Mouse (Mus musculus) erythroblast, adult 5-6 weeks (primary cell): ENCODE data around the gene Cdkal1. TPM values are rescaled to one million over a fixed set of nuclear protein-coding genes. Genes with fewer than 3 reads are reported as not detected.

Experiments
- ATAC-seq: replicated peaks from 2 replicates; pipeline ENCODE4 v1.8.0; 2016; ENCODE audit warnings: moderate number of reproducible peaks, mild to moderate bottlenecking, moderate TSS enrichment, inconsistent platforms; ENCODE audit not compliant: poor library complexity, low FRiP score, severe bottlenecking
- total RNA-seq, 2 experiments: library from RNA; stranded (forward) in 1 of 2; stranded (reverse) in 1 of 2; fragments of 150-400 nt in 1 of 2; fragments of 200-764, 138-1000 nt in 1 of 2; gene quantifications; 2 replicates each; pipeline versions ENCODE4 v1.2.3 to v1.2.4; 2015 to 2017; ENCODE audit warnings: low replicate concordance in 2 of 2

Cdkal1 gene
- total RNA-seq, 2 experiments from 2014 or later = 5.4 to 7.5 TPM

GRCm38 (mm10) chr13:29819147-29819546 lies 36.3 kb downstream of the Cdkal1 start:
- no peak for ATAC-seq

DNA sequence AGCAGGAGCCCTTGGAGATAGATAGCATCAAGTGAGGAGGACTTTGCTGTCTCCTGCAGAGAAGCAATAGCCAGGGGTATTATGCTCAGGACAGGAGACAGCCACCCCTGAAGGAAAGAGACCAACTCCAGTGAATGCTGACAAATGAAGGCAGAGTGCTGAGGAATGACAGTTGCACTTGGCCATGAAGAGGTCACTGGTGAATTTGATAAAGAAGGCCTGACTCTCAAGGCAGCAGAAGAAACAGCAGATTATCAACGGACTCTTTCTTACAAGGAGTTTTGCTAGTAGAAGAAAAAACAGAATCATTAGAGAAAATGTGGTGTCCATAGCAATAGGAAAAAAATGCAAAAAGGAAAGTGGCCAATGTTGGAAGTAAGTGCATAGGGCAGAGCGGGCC lies 37.2 kb downstream of the Cdkal1 start:
- ATAC-seq = no peak

GRCm38 (mm10) chr13:29810780-29811179 lies 44.7 kb downstream of the Cdkal1 start:
- no peak for ATAC-seq

- no peak for ATAC-seq
These were observed 47.1 kb downstream of the Cdkal1 start for GRCm38 (mm10) chr13:29808383-29808782.

DNA sequence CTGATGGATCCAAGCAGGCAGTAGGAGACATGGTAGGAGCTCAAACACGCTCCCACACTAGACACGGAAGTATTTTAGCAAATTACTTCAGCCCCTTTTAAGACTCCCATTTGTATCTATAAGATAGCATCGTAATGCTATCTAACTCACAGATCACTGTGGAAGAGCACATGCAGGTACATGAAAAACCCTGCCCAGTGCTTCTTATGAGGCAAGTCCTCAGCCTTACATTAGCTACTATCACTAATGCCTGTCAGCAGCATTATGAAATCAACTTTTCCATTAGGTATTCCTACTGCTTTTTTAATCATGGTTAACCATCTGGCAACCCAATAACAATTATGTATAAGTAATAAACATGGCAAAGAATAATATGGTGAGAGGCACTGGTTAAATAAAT lies 47.5 kb downstream of the Cdkal1 start:
- no peak for ATAC-seq

DNA sequence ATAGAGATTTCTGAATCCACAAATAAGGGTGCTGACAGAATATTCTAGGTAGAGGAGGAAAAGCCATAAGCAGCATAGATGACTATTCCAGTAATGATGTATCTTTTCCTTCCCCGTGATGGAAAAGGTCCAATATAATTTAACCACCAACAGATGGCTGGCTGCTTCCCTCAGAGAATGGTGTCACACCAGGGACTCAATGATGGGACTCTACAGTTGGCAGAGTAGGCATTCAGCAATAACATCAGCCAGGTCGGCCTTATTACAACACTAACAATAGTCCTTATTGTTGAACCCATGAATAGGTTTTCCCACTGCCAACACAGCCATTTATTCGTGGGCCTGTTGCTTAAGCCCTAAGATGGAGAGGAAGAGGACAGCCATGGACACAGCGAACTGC lies 48.6 kb downstream of the Cdkal1 start:
- ATAC-seq = no peak

- ATAC-seq = no peak
These were observed 50.2 kb downstream of the Cdkal1 start for GRCm38 (mm10) chr13:29805296-29805695.

DNA sequence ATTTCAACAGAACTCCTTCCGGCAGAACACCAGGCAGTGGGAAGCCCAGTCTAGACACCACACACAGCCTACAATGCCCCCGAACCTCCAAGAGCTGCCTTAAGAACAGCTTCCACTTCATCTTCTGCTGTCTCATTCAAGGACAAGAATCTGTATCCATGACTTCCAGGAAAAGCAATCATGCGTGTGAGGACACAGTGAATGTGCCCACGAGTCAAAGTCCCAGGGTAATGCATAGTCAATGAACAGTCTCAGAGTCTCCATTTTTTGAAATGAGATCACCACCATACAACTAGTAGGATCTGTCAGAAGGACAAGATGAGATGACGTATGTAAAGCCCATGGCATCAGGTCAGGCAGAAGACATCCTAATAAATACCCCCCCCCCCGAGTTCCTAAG lies 51.4 kb downstream of the Cdkal1 start:
- ATAC-seq = no peak

- no peak for ATAC-seq
These were observed 52.8 kb downstream of the Cdkal1 start for GRCm38 (mm10) chr13:29802699-29803098.

- no peak for ATAC-seq
These were observed 55.4 kb downstream of the Cdkal1 start for GRCm38 (mm10) chr13:29800078-29800477.

- ATAC-seq = no peak
These were observed 63.4 kb downstream of the Cdkal1 start for GRCm38 (mm10) chr13:29792112-29792511.

DNA sequence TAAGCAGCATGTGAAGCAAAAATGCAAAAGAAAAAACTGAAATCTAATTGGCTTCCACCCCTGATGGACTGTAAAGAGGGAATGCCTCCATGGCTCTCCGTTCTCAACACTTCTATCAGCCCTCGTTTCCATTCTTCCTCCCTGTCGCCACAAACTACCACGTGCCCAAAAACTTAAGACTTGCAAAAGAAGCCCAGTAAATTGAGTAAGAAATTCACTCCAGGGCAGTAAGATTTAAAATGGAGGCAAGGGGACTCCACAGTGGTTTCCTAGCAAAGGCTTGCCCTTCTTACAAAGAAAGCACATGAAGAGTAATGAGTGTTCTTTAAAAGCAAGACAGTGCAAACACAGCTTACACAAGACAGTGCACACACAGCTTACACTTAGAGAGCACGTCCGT lies 64.0 kb downstream of the Cdkal1 start:
- no peak for ATAC-seq

- no peak for ATAC-seq
These were observed 68.5 kb downstream of the Cdkal1 start for GRCm38 (mm10) chr13:29786984-29787383.

DNA sequence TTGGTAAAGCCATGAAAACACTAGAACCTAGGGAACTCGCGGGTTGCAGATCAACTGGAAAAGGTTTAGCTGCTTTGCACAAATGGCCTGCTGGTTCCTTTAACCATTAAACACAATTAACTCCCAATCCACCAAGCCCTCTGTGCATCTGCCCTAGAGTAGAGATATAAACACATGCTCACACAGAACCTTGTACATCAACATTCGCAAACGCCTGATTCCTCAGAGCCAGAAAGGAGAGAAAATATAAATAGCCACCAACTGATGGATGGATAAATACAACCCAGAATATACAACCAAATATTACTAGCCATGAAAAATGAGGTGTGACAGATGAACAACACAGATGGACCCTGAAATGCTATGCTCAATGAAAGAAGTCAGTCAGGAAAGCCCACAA lies 70.6 kb downstream of the Cdkal1 start:
- no peak for ATAC-seq

GRCm38 (mm10) chr13:29781332-29781731 lies 74.1 kb downstream of the Cdkal1 start:
- ATAC-seq = no peak

GRCm38 (mm10) chr13:29780713-29781112 lies 74.8 kb downstream of the Cdkal1 start:
- no peak for ATAC-seq

- no peak for ATAC-seq
These were observed 76.0 kb downstream of the Cdkal1 start for GRCm38 (mm10) chr13:29779519-29779918.

GRCm38 (mm10) chr13:29779116-29779515 lies 76.4 kb downstream of the Cdkal1 start:
- ATAC-seq = no peak

GRCm38 (mm10) chr13:29778124-29778523 lies 77.3 kb downstream of the Cdkal1 start:
- ATAC-seq = no peak

DNA sequence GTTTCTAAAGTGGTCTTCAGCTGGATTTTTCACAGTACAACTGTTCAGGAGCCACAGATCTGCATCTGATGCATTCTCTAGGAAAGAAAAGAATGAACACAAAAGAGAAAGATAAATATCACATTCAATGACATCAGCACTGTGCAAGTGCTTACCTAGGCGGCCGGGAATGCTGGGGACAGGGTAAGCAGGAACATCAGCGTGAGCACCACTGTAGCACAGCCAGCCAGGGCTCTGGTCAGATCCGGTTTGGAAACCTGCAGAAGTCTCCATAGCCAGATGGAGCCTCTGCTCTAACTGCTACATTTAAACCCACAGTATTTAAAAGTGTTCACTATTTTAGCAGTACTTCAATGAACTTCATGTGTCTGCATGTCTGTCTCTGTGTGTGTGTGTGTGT lies 78.2 kb downstream of the Cdkal1 start:
- no peak for ATAC-seq

GRCm38 (mm10) chr13:29775603-29776230 lies 79.8 kb downstream of the Cdkal1 start:
- ATAC-seq = no peak

- no peak for ATAC-seq
These were observed 81.9 kb downstream of the Cdkal1 start for GRCm38 (mm10) chr13:29773563-29773962.
